Mouse (Mus musculus) spleen, adult 12 weeks (tissue): Measurements from ENCODE around the gene Swsap1.

Experiments used
- DNase-seq: peaks from one replicate; pipeline ENCODE4 v3.0.0; 2022; ENCODE audit warnings: low spot score

Swsap1 gene

GRCm38 (mm10) chr9:21955570-21956281 is at the start of gene Swsap1:
Gene Swsap1 (plus strand): TSS chr9:21955755.
- DNase-seq: peak; percentile 99

- DNase-seq: no peak
Measured at GRCm38 (mm10) chr9:21908216-21908615, 47.3 kb upstream of the Swsap1 start.

GRCm38 (mm10) chr9:21909474-21910223 is 45.9 kb upstream of the Swsap1 start:
- DNase-seq: no peak

- DNase-seq: no peak
Measured at GRCm38 (mm10) chr9:21916851-21917492, 38.6 kb upstream of the Swsap1 start.

GRCm38 (mm10) chr9:21917493-21918034 is 38.0 kb upstream of the Swsap1 start:
- no peak for DNase-seq

- DNase-seq: peak; percentile 91
Measured at GRCm38 (mm10) chr9:21918035-21918592, 37.4 kb upstream of the Swsap1 start, which contains the start of gene Rab3d. Gene Rab3d (minus strand): TSS chr9:21918192.

- DNase-seq: no peak
Measured at GRCm38 (mm10) chr9:21918692-21919384, 36.7 kb upstream of the Swsap1 start.

GRCm38 (mm10) chr9:21923036-21923435 is 32.5 kb upstream of the Swsap1 start:
- DNase-seq: no peak

GRCm38 (mm10) chr9:21923490-21924098 is 32.0 kb upstream of the Swsap1 start:
- no peak for DNase-seq

GRCm38 (mm10) chr9:21924099-21924493 is 31.5 kb upstream of the Swsap1 start:
- peak; percentile 67 for DNase-seq

- DNase-seq: no peak
Measured at GRCm38 (mm10) chr9:21925034-21925433, 30.5 kb upstream of the Swsap1 start.

GRCm38 (mm10) chr9:21925506-21925905 is 30.0 kb upstream of the Swsap1 start:
- no peak for DNase-seq

GRCm38 (mm10) chr9:21926155-21926554 is 29.4 kb upstream of the Swsap1 start:
- no peak for DNase-seq

GRCm38 (mm10) chr9:21926784-21927183 is 28.8 kb upstream of the Swsap1 start:
- DNase-seq: no peak

- no peak for DNase-seq
Measured at GRCm38 (mm10) chr9:21927208-21927753, 28.3 kb upstream of the Swsap1 start, which contains the start of the genes Ccdc159 and Tmem205. Gene Ccdc159 (plus strand): TSS chr9:21927471. Gene Tmem205 (minus strand): TSS chr9:21927556.

GRCm38 (mm10) chr9:21929208-21929607 is 26.3 kb upstream of the Swsap1 start:
- DNase-seq: no peak

GRCm38 (mm10) chr9:21932006-21932405 is 23.5 kb upstream of the Swsap1 start:
- no peak for DNase-seq

GRCm38 (mm10) chr9:21932445-21933137 is 23.0 kb upstream of the Swsap1 start:
- DNase-seq: no peak

GRCm38 (mm10) chr9:21934021-21934420 is 21.5 kb upstream of the Swsap1 start:
- no peak for DNase-seq
